Mouse (Mus musculus): Measurements from ENCODE around the gene Gm29423.
"Not testable (repeated sequence)": the region's sequence is repeated elsewhere in the genome, so short reads cannot be mapped to it uniquely, and the experiment has no call there.

Gm29423 gene

GRCm38 (mm10) chrY:70303187-70303586 is at the start of gene Gm29423, which contains the start of gene Gm29644:
Gene Gm29423, minus strand, starts transcription at chrY:70303287.
Gene Gm29644, minus strand, starts transcription at chrY:70303343.
- DNase-seq, result not testable (repeated sequence)

- not testable (repeated sequence) for DNase-seq
Observed at GRCm38 (mm10) chrY:70273542-70273941, 29.5 kb downstream of the Gm29423 start, which contains the start of gene Gm21118. Gene Gm21118, minus strand, starts transcription at chrY:70273642.

All from thymus, postnatal 36 days (tissue).